Mouse (Mus musculus) C2C12 (cell line): ENCODE results near the gene Gm3776.
"Not testable (repeated sequence)": the region's sequence is repeated elsewhere in the genome, so short reads cannot be mapped to it uniquely, and the experiment has no call there.

Source experiments
- CEBPB ChIP-seq: IDR thresholded peaks from one replicate; pipeline ENCODE4 v1.6.1; 2011; ENCODE audit warnings: low read depth, mild to moderate bottlenecking, control low read depth, moderate library complexity
- CTCF ChIP-seq: IDR thresholded peaks from one replicate; pipeline ENCODE4 v1.5.1; 2011; ENCODE audit not compliant: control insufficient read depth, insufficient read depth, insufficient read length
- MAX ChIP-seq: IDR thresholded peaks from one replicate; pipeline ENCODE4 v1.6.1; 2011; ENCODE audit warnings: mild to moderate bottlenecking, control low read depth
- MYOD1 ChIP-seq: IDR thresholded peaks from one replicate; pipeline ENCODE4 v1.6.1; 2011; ENCODE audit warnings: low read depth; ENCODE audit not compliant: control insufficient read depth, insufficient read length
- USF1 ChIP-seq: IDR thresholded peaks from one replicate; pipeline ENCODE4 v1.6.1; 2011; ENCODE audit warnings: low read depth, mild to moderate bottlenecking, control low read depth, moderate library complexity

DNA sequence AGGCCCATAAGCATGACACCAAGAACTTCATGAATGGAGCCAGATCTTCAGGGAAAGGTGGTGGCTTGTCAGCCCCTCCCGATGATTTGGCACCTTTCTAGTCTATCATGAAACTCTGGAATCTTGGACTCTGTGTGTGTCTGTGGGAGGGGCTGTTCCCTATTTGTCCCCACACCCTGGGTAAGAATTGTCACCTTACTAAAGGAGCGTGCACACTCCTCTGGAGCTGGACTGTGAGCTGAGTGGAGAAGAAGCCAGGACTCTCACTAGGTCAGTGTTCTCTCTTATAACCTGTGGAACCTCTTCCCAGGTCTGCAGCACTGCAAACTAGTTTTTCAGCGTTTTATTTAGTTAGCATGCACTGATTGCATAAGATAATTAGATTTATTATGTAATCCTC, 26.5 kb upstream of the Gm3776 start, which contains the start of gene Gsta1:
- TF ChIP-seq CTCF, MAX, USF1, CEBPB, MYOD1: not testable (repeated sequence)
